Mouse (Mus musculus) cerebellum, adult 2 months (tissue): Measurements from ENCODE around the gene Spry1. TPM values are rescaled to one million over a fixed set of nuclear protein-coding genes. Genes with fewer than 3 reads are reported as not detected.

Source experiments
- DNase-seq, 2 experiments: peaks; one replicate each; pipeline ENCODE4 v3.0.0; 2021
- H3K27ac ChIP-seq: fragments of 200-500 bp; 2 replicates; pipeline ENCODE4 v1.5.1; 2012; ENCODE audit warnings: low read length, control low read depth, inconsistent platforms; ENCODE audit not compliant: insufficient read depth
- H3K27me3 ChIP-seq: fragments of 200-500 bp; 2 replicates; pipeline ENCODE4 v1.6.1; 2012; ENCODE audit warnings: inconsistent platforms, mild to moderate bottlenecking, low read length, moderate library complexity; ENCODE audit not compliant: control insufficient read depth, insufficient read depth
- H3K4me1 ChIP-seq: fragments of 200-500 bp; 2 replicates; pipeline ENCODE4 v1.6.1; 2011; ENCODE audit warnings: low read length; ENCODE audit not compliant: control insufficient read depth, insufficient read depth
- H3K4me3 ChIP-seq: fragments of 200-500 bp; replicated peaks from 2 replicates; pipeline ENCODE3; 2011; ENCODE audit warnings: mild to moderate bottlenecking, low read depth, low read length, control low read depth; ENCODE audit not compliant: insufficient read depth
- CTCF ChIP-seq: fragments of 200-500 bp; IDR thresholded peaks from 2 replicates; pipeline ENCODE4 v1.5.1; 2011; ENCODE audit warnings: low read depth, mild to moderate bottlenecking, control low read depth, low read length, moderate library complexity, borderline replicate concordance; ENCODE audit not compliant: insufficient read depth
- POLR2A ChIP-seq: fragments of 200-500 bp; IDR thresholded peaks from 2 replicates; pipeline ENCODE4 v1.6.1; 2011; ENCODE audit warnings: low read length, control low read depth, borderline replicate concordance; ENCODE audit not compliant: insufficient read depth
- WGBS: fragments of 180-500 bp; shearing (Covaris S2); methylation state at CpG from one replicate; pipeline ENCODE4 v1.1.7; 2018; 5-methylcytosine and 5-hydroxymethylcytosine counted together
- polyA plus RNA-seq: library from polyadenylated mRNA; depleted of rRNA; stranded (reverse); fragments of >200 nt; gene quantifications from 2 replicates; pipeline ENCODE4 v1.2.3, GENCODE M21; 2012

Spry1 gene
- polyA plus RNA-seq, 1 experiment = 11.6 TPM

DNA sequence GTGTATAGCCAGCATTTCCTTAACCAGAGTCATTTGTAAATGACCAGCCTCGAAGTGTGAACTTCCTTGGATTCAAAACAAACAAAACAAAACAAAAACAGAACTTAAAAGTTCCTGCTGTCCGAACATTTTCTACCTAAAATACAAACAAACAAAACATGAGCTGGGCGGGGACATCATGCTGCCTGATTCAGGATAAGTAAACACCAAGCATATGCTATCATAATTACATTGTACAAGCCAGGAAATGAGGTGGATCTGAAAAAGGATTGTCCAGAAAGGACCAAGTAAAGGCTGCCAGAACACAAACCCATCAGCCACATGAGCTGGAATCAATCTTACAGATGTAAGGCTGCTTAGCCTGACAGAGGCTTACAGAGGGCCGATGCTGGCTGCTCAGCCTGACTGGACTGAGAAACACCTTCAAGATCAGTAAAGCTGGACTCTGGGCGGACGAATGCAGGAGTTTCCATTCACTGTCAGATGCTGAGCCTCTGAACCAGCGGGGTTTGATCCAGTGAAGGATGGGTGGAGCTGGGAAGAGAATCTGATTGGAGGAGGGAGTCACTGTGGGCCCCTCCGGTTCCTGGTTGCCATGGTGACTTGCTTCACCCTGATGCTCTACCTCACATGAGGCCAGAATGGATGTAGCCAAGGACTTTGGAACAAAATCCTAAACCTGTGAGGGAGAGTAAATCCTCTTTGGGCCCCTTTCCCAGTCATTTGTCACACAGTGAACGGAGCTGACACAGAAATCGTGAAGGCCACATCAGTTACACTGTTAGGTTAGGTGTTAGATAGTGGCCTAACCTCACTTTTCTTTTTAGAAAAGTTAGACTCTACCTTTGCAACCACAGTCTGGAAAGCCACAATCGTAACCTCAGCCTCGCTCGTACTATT is 34.5 kb upstream of the Spry1 start:
- Histone ChIP-seq H3K4me3 (no peak overlapping the region), H3K27me3 (no peaks in the 10 kb centered on the region), H3K27ac (no peak overlapping the region), H3K4me1 (peaks cover 11% of the 10 kb centered on the region)
- peak; percentile 37 to 69 for DNase-seq
- 24% methylated on average over 13 of the region's 13 CpGs for WGBS
- TF ChIP-seq CTCF (no peak), POLR2A (no peak)

DNA sequence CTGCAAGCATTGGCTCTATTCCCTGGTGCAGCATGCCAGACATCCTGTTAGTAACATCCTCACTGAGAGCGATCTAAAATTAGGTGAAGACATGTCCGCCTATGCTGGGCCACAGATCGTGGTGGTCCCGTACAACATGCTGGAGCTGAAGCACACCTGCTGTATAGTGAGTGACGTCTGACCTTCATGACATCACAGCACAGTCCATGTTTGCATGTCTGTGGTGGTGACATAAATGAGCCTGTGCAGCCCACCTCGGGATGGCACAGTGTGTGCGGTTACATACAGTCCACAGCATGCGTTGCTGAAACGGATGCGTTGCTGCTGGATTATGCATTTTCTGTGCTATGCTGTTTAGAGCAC is 33.9 kb upstream of the Spry1 start:
- Histone ChIP-seq H3K4me1 (peaks cover 11% of the 10 kb centered on the region), H3K27me3 (no peaks in the 10 kb centered on the region), H3K27ac (no peak overlapping the region), H3K4me3 (no peak overlapping the region)
- 27% methylated on average over 10 of the region's 10 CpGs for WGBS
- peak in 1 of 2 experiments; percentile 46 for DNase-seq
- TF ChIP-seq POLR2A (no peak), CTCF (no peak)

- Histone ChIP-seq H3K4me3 (no peak overlapping the region), H3K4me1 (peaks cover 11% of the 10 kb centered on the region), H3K27me3 (no peaks in the 10 kb centered on the region), H3K27ac (no peak overlapping the region)
- WGBS = 95% methylated on average over 4 of the region's 4 CpGs
- TF ChIP-seq CTCF = no peak
- TF ChIP-seq POLR2A = no peak
- DNase-seq = no peak
These were observed 30.8 kb upstream of the Spry1 start for GRCm38 (mm10) chr3:37608926-37609325.

- WGBS = 92% methylated on average over 2 of the region's 2 CpGs
- H3K4me1 ChIP-seq = peaks cover 5% of the 10 kb centered on the region; the same call in 1 of the 2 replicates
- H3K4me3 ChIP-seq = no peak overlapping the region
- TF ChIP-seq POLR2A (no peak), CTCF (no peak)
- no peak overlapping the region for H3K27ac ChIP-seq
- H3K27me3 ChIP-seq = no peaks in the 10 kb centered on the region
- no peak for DNase-seq
These were observed 29.1 kb upstream of the Spry1 start for GRCm38 (mm10) chr3:37610670-37611069.

DNA sequence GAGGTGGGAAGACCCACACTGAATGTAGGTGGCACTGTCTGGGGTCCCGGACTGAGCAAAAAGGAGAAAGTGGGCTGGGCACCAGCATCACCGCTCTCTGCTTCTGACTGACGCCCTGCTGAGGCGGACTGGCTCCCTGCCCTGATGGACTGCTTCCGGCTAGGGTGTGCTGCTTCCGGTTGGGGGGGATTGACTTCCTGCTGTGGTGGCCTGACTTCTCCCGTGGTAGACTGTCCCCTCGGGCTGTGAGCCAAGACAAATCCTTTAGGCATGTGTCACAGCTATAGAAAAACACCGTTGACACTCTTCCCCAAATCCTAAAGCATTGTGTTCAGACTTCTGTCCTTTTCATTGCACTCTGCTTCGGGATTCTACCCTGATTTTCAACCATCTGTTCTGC is 26.0 kb upstream of the Spry1 start:
- Histone ChIP-seq H3K27ac (no peak overlapping the region), H3K4me3 (no peak overlapping the region), H3K27me3 (no peaks in the 10 kb centered on the region), H3K4me1 (no peaks in the 10 kb centered on the region)
- TF ChIP-seq CTCF (no peak), POLR2A (no peak)
- no peak for DNase-seq
- 41% methylated on average over 10 of the region's 10 CpGs for WGBS

DNA sequence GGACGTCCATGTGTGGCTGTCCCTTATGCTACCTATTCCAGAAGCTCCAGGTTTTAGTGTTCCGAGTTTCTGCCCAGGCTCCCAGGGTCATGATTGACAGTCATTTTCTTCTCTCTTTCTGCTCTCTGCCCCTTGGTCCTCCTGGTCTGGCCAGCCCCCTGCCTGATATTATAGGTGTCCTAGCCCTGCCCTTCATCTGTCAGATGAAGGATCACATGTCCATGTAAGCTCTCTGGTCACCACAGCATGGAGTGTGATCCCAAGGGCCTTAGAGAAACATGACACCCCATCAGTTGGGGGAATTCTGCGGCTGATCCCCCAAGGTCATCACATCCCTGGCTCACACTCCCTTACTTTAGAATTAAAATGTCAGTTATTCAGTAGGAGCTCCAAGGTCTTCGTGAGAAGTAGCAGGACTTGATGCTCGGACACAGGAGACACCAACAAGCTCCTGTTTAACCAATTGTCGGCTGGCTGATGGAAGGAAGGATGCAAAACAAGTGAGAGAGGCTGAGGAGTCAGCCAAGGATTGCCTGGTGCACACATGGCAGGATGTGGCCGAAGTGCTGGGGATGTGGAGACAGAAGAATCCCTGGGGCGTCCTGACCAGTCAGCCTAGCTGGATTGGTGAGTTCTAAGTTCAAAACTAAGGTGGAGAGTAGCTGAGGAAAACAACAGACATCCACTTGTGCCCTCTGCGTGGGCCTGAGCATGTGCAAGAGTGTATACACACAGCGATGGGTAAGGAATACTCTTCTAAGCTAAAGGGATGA is 24.7 kb upstream of the Spry1 start:
- 83% methylated on average over 10 of the region's 10 CpGs for WGBS
- H3K4me1 ChIP-seq = no peaks in the 10 kb centered on the region
- no peak overlapping the region for H3K4me3 ChIP-seq
- no peak for DNase-seq
- TF ChIP-seq CTCF (no peak), POLR2A (no peak)
- no peak overlapping the region for H3K27ac ChIP-seq
- no peaks in the 10 kb centered on the region for H3K27me3 ChIP-seq

GRCm38 (mm10) chr3:37616586-37617547 is 22.9 kb upstream of the Spry1 start:
- H3K4me3 ChIP-seq = no peak overlapping the region
- DNase-seq = no peak
- no peaks in the 10 kb centered on the region for H3K27me3 ChIP-seq
- H3K4me1 ChIP-seq = no peaks in the 10 kb centered on the region
- WGBS = 67% methylated on average over 21 of the region's 21 CpGs
- H3K27ac ChIP-seq = no peak overlapping the region
- TF ChIP-seq CTCF (no peak), POLR2A (no peak)
